Mouse (Mus musculus): ENCODE measurements around the gene Ccl26. TPM values are rescaled to one million over a fixed set of nuclear protein-coding genes. Genes with fewer than 3 reads are reported as not detected.
"Not testable (repeated sequence)": the region's sequence is repeated elsewhere in the genome, so short reads cannot be mapped to it uniquely, and the experiment has no call there.

The Ccl26 gene
- total RNA-seq (2021) = not detected in 2 replicates
- long read RNA-seq, experiment 1 = 0 reads
- long read RNA-seq, experiment 2 = 0 reads

- no peak for DNase-seq
Observed at GRCm38 (mm10) chr5:135563469-135563868, at the start of gene Ccl26. Gene Ccl26 (minus strand): TSS chr5:135563569.

- peak; percentile 24 for DNase-seq
Observed at GRCm38 (mm10) chr5:135609794-135610193, 46.4 kb upstream of the Ccl26 start.

DNA sequence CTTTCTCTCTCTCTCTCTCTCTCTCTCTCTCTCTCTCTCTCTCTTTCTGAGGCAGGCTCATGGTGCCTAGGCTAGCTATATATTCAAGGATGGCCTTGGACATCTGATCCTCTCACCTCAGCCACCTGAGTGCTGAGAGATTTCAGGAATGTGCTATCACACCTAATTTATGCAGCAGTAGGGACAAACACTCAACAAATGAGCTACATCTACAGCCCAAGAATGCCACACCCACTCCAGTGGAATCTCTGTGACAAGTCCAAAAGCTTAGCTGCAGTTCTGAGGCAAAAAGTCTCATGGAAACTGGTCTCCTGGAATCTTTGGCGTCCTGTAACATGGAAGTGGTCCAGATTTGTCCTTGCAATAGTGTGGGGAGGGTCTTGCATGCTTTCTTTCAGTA is 44.2 kb upstream of the Ccl26 start:
- no peak for DNase-seq

- not testable (repeated sequence) for DNase-seq
Observed at GRCm38 (mm10) chr5:135606717-135607116, 43.3 kb upstream of the Ccl26 start.

DNA sequence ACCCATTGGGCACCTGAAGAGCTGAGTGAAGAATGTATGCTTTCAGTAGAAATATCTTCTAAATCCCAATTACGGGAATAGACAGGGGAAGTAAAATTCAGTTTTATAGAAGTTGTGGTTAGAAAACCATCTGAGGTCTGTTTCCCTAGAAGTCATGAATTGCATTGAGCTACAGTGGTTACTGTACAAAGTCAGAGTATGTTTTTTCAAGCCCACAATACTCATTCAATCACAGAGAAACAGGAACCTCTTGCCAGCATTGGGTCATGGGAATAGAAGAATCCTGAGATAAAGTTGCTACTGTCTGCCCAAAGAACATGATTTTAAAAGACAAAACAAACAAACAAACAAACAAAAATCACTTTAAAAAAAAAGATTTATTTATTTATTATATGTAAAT is 41.3 kb upstream of the Ccl26 start:
- not testable (repeated sequence) for DNase-seq

DNA sequence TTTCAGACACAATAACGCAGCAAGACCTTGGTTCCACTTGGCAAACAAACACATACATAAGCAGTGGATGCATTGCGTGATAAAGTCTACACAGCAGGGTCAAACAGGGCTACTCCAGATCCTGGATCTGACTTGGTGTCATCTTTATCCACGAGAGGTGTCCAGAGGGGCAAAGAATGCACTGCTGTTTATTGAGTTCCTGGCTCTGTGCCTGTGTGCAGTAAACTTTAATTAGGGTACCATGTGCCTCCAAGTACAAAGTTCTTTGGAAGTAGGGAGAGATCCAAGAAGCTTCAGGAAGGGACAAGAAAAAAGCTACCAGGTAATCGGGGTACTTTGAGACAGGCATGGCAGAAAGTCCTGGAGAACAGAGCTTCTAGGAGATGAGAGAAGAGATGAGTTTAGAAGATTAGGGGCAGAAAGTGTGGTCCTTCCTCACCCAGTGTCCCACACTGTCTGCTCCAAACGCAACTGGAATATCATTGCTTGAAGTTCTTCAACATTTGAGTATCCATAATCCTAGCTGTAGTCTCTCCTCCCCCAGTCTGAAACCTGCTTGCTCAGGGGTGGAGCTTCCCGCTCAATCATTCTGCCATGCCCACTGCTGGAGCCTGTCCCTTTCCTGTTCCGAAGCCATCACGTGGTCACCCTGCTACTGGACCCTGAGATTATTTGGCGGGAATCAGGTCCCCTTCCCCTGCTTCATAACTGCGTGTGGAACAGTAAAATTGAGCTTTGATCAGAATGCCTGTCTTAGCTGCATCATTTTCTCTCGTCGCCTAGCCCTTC is 26.8 kb upstream of the Ccl26 start:
- DNase-seq = no peak

DNA sequence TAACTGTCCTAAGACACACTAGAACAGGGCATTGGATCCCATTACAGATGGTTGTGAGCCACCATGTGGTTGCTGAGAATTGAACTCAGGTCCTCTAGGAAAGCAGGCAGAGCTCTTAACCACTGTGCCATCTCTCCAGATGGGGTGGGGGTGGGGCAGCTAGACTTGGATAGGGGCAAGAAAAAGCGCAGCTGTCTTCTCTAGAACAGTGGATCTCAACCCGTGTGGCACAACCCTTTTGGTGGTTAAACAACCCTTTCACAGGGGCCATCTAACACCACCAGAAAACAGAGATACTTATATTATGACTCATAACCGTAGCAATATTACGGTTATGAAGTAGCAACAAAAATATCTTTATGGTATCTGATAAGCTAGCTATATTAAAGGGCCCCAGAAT is 24.4 kb upstream of the Ccl26 start:
- no peak for DNase-seq

DNA sequence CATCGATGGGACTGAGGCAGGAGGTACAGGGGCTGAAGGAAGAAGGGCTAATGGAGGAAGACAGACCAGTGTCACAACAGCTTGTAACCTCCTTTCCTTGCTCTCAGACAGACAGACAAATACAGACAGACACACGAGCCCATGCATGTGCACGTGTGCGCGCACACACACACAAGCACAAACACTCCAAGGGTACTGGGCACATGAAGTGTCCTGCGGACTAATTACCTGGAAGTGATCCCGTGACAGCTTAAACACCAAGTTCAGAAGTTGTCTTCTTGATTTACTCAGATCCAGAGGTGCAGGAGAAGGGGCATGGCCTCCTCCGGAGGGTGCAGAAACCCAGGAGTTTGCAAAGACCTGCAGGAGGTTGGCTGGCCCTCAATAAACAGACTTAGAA is 22.3 kb upstream of the Ccl26 start:
- DNase-seq = no peak

GRCm38 (mm10) chr5:135582330-135582729 is 19.0 kb upstream of the Ccl26 start:
- DNase-seq = no peak

DNA sequence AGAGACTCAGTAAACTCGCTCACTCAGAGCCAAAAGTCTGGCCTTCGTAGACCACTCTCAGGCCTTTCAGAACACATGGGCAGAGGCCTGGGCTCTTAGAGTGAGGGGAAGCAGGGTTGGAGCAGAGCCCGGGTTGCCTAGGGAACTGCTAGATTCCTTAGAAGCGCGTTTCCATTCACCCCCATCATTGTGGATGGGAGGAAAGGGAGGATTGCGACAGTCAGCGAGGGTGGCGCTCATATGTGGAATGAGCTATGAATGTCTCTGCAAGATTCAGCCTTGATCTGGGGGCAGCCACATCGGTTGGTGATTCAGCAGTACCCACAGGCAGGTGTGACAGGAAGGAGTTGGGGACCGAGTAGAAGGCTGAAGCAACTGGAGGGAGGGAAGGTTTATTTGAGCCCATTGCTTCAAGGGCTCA is 16.0 kb upstream of the Ccl26 start:
- DNase-seq = no peak

DNA sequence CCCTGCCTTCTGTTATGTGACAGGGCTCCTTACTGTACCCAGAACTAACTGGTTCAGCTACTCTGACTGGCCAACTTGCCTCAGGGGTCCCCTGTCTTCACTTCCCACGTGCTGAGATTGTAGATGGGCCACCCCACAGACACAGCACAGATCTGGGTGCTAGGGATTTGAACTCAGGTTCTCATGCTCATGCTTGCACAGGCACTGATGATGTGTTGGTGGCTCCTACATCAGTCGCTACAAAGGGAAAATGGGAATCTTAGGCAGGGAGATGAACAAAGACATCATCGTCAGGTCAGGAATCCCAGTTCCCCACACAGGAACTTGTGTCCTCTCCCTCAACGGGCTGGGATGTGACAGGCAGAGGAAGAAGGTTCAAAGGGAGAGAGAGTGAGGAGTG is 12.7 kb upstream of the Ccl26 start:
- DNase-seq = no peak

GRCm38 (mm10) chr5:135573006-135573405 is 9.6 kb upstream of the Ccl26 start, which contains the start of gene Ccl24:
Gene Ccl24 (minus strand): TSS chr5:135573049.
- DNase-seq = no peak

- no peak for DNase-seq
Observed at GRCm38 (mm10) chr5:135568698-135569097, 5.3 kb upstream of the Ccl26 start.

DNA sequence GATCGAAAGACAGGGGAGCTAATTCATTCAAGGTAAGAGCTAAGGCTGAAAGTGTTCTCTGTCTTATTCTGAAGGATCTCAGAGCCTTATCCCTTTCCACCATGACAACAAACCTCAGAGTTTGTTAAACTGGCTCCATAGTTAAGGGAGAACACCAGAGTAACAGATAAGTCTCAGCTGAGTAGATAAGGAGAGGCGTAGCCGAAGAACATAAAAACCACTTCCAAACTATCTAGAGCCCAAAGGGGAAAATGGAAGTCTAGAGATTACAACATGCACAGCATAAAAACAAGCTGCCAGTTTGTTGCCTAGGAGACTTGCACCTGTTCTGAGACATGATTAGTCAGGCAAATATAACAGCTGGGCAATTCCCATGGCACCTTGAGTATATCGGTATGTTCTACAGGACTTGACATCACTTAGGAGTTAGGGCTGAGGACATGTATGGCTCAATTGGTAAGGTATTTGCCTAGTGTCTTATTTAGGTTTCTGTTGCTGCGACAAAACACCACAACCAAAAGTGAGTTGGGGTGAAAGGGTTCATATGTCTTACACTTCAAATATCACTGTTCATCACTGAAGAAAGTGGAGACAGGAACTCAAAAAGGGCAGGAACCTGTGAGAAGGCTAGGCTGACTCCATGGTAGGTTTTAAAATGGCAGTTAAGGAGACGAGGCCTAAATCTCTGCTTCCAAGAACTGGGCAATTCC is 4.3 kb upstream of the Ccl26 start:
- no peak for DNase-seq

GRCm38 (mm10) chr5:135557671-135558070 is 5.7 kb downstream of the Ccl26 start:
- no peak for DNase-seq

DNA sequence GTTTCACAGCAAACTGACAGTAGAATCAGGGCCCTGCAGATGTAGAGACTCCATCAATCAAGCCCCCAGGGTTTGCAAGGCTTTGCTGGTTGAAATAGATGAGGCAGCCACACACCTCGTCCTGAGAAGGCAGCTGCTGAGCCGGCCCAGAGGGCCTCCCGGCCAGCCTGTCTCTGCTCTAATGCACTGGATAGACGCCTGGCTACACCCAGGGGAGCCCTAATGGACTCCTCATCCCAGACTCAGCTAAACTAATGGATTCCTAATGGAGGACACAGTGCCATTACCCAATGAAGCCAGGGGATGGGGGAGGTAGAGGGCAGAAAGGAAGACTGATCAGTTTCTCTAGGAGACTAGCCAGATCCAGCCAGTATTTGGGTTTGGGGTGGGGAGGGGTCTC is 6.3 kb downstream of the Ccl26 start:
- DNase-seq = no peak

DNA sequence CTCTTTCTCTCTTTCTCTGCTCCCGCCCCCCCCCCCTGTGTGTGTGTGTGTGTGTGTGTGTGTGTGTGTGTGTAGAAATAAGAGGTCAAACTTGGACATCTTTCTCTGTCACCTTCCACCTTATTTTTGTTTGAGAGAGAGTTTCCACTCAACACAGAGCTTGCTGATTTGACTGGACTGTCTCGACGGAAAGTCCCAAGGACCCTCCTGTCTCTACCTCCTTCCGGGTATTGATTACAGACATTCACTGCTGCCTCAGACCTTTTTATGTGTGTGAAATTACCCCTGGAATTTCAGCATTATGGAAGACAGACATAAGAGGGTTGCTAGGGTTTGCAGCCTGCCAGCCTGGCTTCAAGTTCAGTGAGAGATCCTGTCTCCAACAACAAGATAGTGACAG is 7.1 kb downstream of the Ccl26 start:
- no peak for DNase-seq

DNA sequence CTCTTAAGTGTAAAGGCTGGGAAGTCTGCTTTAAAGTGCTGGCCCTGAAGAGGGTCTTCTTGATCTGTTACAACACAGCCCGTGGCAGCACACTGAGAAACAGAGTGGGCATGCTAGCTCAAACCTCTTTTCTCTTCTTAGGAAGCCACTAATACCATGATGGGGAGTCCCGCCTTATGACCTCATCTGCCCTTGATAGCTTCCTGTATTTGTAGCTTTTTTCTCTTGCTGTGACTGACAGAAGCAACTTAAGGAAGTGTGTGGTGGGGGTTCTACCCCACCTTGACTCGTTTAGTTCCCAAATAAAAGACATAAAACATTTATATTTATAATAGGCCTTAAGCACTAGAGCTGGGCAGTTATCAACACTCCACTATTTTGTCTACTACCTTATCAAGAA is 11.8 kb downstream of the Ccl26 start:
- no peak for DNase-seq

- peak; percentile 27 for DNase-seq
Observed at GRCm38 (mm10) chr5:135550910-135551309, 12.5 kb downstream of the Ccl26 start.

DNA sequence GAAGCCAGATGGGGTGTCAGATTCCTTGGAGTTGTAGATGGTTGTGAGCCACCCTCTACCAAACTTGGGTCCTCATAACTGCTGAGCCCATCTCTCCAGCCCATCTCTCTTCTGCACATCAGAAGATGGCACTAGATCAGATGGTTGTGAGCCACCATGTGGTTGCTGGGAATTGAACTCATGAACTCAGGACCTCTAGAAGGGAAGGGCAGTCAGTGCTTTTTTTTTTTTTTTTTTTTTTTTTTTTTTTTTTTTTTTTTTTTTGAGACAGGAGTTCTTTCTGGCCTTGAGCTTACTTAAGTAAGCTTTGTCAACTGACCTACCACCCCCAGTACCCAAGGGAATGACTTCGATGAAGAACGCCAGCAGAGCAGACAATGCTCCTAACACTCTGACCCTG is 15.4 kb downstream of the Ccl26 start:
- DNase-seq = no peak

DNA sequence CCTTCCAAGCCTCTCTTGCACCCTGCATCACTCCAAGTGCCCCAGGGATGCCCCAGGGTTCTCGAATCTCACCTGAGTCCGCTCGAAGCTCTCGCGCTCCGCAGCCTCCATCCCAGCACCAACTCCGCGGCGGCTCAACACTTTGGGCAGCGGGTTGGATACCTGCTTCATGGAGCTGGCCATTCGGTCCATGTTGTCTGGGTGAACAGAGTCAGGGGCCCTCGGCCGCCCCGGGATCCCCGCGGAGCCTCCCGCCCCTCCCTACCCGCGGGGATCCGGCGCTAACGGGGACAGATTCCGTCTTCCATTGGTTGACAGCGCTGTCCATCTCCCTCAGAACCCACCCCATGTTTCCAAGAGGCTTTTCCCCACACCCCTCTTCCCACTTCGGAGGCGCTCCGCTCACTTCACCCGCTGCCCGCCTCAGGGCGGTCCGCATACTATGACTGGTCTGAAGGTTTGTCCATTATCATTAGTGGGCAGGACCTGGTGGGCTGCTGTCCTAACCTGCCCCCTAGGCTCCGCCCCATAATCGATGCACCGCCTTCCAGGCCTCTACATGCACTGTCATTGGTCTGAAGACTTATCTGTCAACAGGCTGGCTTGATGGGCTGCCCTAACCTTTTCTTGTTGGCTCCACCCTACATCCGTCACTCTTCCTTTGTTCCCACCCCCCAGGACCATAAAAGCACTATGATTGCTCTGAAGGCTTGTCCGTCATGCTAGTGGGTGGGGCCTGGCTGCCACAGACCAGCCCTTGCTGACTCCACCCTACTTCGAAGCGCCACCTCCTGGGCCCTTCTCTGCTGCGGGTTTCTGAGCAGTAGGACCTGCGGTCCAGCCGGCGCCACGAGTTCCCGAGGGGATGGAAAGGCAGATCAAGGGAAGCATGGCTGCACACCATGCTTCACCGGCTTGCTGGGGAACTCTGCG is 18.2 kb downstream of the Ccl26 start, which contains the start of gene Hip1:
Gene Hip1, minus strand, starts transcription at position 256 of the 933 bp plus-strand sequence.
- DNase-seq = peak; percentile 97

DNA sequence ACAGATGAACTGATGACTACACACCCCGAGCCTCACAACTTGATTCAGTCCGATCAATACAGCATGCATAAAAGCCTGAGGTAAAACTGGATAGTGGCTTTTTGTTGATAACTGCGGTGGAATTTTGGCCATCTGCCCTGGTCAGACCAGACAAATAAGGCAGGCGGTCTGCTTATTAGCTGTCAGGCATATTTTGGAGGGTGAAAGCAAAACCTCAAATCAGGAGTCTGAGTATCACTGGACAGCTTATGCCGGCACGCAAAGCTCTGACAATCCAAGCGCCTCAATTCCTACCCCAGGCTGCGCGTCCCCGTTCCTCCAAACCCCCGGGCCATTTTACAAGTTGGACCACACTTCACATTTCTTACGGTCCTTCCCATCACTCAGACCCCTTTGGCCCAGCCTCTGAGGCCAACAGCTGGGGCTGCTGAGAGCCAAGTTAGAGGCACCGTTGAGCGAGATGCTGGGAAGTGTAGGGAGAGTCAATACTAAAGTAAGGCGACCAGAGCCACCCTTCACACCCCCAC is 19.3 kb downstream of the Ccl26 start:
- peak; percentile 23 for DNase-seq
